Mouse (Mus musculus) hindbrain, embryonic 11.5 days (tissue): Measurements from ENCODE around the gene Taar9. TPM values are rescaled to one million over a fixed set of nuclear protein-coding genes. Genes with fewer than 3 reads are reported as not detected.
"Not testable (repeated sequence)": the region's sequence is repeated elsewhere in the genome, so short reads cannot be mapped to it uniquely, and the experiment has no call there.

Experiments
- ATAC-seq: fragments of 200-750 bp; cut with Nextera tagmentation; 2 replicates; pipeline ENCODE4 v1.8.0; 2017; ENCODE audit warnings: mild to moderate bottlenecking, moderate TSS enrichment, moderate library complexity; ENCODE audit not compliant: low FRiP score
- DNase-seq: peaks from one replicate; pipeline ENCODE4 v3.0.0-alpha.2; 2015; ENCODE audit warnings: low spot score
- H3K27ac ChIP-seq: fragments of 300-500 bp; sonication (generic); 2 replicates; pipeline ENCODE4 v1.5.1; 2014; ENCODE audit warnings: mild to moderate bottlenecking, low read depth, low read length
- H3K27me3 ChIP-seq: fragments of 300-500 bp; sonication (generic); 2 replicates; pipeline ENCODE4 v1.6.1; 2014; ENCODE audit warnings: mild to moderate bottlenecking, low read length, moderate library complexity, mixed read lengths; ENCODE audit not compliant: control insufficient read depth, insufficient read depth
- H3K36me3 ChIP-seq: fragments of 300-500 bp; sonication (generic); 2 replicates; pipeline ENCODE4 v1.6.1; 2014; ENCODE audit warnings: mild to moderate bottlenecking, low read length, moderate library complexity, mixed read lengths; ENCODE audit not compliant: control insufficient read depth, insufficient read depth
- H3K4me1 ChIP-seq: fragments of 300-500 bp; sonication (generic); replicated peaks from 2 replicates; pipeline ENCODE4 v1.6.1; 2014; ENCODE audit warnings: low read length, mixed read lengths; ENCODE audit not compliant: control insufficient read depth, insufficient read depth
- H3K4me2 ChIP-seq: fragments of 300-500 bp; sonication (generic); replicated peaks from 2 replicates; pipeline ENCODE4 v1.6.1; 2014; ENCODE audit warnings: mild to moderate bottlenecking, low read depth, low read length
- H3K4me3 ChIP-seq: fragments of 300-500 bp; sonication (generic); 2 replicates; pipeline ENCODE4 v1.5.1; 2014; ENCODE audit warnings: low read depth, low read length
- H3K9ac ChIP-seq: fragments of 300-500 bp; sonication (generic); 2 replicates; pipeline ENCODE4 v1.6.1; 2014; ENCODE audit warnings: low read depth, low read length
- H3K9me3 ChIP-seq: fragments of 300-500 bp; sonication (generic); 2 replicates; pipeline ENCODE4 v1.6.1; 2016; ENCODE audit warnings: low read length; ENCODE audit not compliant: control insufficient read depth
- WGBS: fragments of 180-500 bp; shearing (Covaris S2); extraction: QIAGEN DNeasy Blood & Tissue Kit; methylation state at CpG from one replicate; pipeline ENCODE4 v1.1.7; 2014; 5-methylcytosine and 5-hydroxymethylcytosine counted together
- polyA plus RNA-seq: library from polyadenylated mRNA; unstranded; fragments of >200 nt; fragmentation: Nextera tagmentation; extraction: Ambion mirVana; gene quantifications from 2 replicates; pipeline ENCODE4 v1.2.1, GENCODE M21; 2014

The Taar9 gene
- polyA plus RNA-seq, 1 experiment from 2014 or later = not detected

DNA sequence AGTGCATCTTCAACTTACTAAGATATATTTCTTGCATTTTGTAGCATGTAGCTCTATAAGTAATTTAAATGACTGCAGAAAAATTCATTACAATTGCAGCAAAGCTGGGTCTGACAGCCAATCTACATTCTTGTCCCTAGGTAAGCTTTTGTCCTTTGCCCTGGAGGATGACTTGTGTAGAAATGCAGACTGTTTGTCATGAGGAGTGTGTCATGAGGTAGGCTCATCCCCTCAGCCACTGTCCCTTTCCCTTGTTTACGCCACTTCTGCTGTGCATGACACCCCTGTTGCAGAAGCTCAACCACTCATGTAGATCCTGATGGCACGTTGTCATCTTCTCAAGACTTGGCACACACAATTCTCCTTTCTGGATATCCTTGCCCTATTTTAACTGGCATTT, 22.2 kb downstream of the Taar9 start:
- no peak overlapping the region for H3K9ac ChIP-seq
- no peaks in the 10 kb centered on the region for H3K9me3 ChIP-seq
- 80% methylated on average over 2 of the region's 2 CpGs for WGBS
- ATAC-seq (no peak), DNase-seq (no peak)
- no peak overlapping the region for H3K27ac ChIP-seq
- H3K4me2 ChIP-seq = no peak overlapping the region
- H3K4me1 ChIP-seq = no peaks in the 10 kb centered on the region
- H3K27me3 ChIP-seq = no peaks in the 10 kb centered on the region
- H3K4me3 ChIP-seq = no peak overlapping the region
- H3K36me3 ChIP-seq = no peaks in the 10 kb centered on the region

GRCm38 (mm10) chr10:24086555-24086954, 22.8 kb downstream of the Taar9 start:
- H3K27me3 ChIP-seq = no peaks in the 10 kb centered on the region
- H3K9ac ChIP-seq = no peak overlapping the region
- no peak overlapping the region for H3K4me2 ChIP-seq
- ATAC-seq = no peak
- DNase-seq = no peak
- H3K4me1 ChIP-seq = no peaks in the 10 kb centered on the region
- no peaks in the 10 kb centered on the region for H3K9me3 ChIP-seq
- WGBS = 83% methylated on average over 5 of the region's 5 CpGs
- no peaks in the 10 kb centered on the region for H3K36me3 ChIP-seq
- no peak overlapping the region for H3K4me3 ChIP-seq
- H3K27ac ChIP-seq = no peak overlapping the region

DNA sequence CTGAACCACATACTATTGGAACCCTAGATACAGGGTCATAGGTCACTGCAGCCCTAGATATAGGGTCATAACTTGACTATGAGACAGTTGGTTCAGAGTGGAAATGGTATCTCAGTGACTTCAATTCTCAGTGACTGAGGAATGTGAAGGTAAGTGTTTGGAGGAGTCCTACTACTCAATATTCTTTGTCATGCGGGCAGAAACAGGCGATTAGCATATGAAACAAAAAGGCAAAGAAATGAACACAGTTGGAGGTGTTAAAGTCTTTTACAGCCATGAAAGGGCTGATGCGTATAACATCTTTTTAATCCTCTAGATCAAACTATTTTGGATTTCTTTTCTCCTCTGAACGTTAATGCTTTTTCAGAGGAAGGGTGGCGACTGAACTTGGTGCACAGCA, 23.4 kb downstream of the Taar9 start:
- no peak overlapping the region for H3K4me3 ChIP-seq
- ATAC-seq = no peak

GRCm38 (mm10) chr10:24080166-24080565, 29.2 kb downstream of the Taar9 start:
- no peak overlapping the region for H3K4me3 ChIP-seq
- no peak overlapping the region for H3K4me2 ChIP-seq
- no peak overlapping the region for H3K9ac ChIP-seq
- H3K27me3 ChIP-seq = no peaks in the 10 kb centered on the region
- DNase-seq (peak; percentile 45), ATAC-seq (no peak)
- no peaks in the 10 kb centered on the region for H3K36me3 ChIP-seq
- H3K9me3 ChIP-seq = no peaks in the 10 kb centered on the region
- 50% methylated on average over 3 of the region's 3 CpGs for WGBS
- no peak overlapping the region for H3K27ac ChIP-seq
- H3K4me1 ChIP-seq = no peaks in the 10 kb centered on the region

More for the DNA sequence above, 23.4 kb downstream of the Taar9 start:
- H3K9me3 ChIP-seq = no peaks in the 10 kb centered on the region
- no peak overlapping the region for H3K9ac ChIP-seq
- DNase-seq = no peak
- H3K4me2 ChIP-seq = no peak overlapping the region
- no peaks in the 10 kb centered on the region for H3K4me1 ChIP-seq
- no peaks in the 10 kb centered on the region for H3K27me3 ChIP-seq
- no peak overlapping the region for H3K27ac ChIP-seq
- no peaks in the 10 kb centered on the region for H3K36me3 ChIP-seq
- 56% methylated on average over 5 of the region's 5 CpGs for WGBS

- not testable (repeated sequence) for H3K36me3 ChIP-seq, H3K4me3 ChIP-seq, H3K9ac ChIP-seq, DNase-seq, H3K4me1 ChIP-seq, H3K27ac ChIP-seq, H3K27me3 ChIP-seq, H3K9me3 ChIP-seq, H3K4me2 ChIP-seq, ATAC-seq
- 85% methylated on average over 2 of the region's 4 CpGs for WGBS
Measured at GRCm38 (mm10) chr10:24076200-24076599, 33.1 kb downstream of the Taar9 start, which contains the start of gene Taar8a. Gene Taar8a, plus strand, starts transcription at chr10:24076500.

GRCm38 (mm10) chr10:24074751-24075150, 34.6 kb downstream of the Taar9 start:
- DNase-seq, H3K9ac ChIP-seq, H3K27me3 ChIP-seq, H3K4me1 ChIP-seq, H3K4me3 ChIP-seq, H3K9me3 ChIP-seq, H3K36me3 ChIP-seq, H3K27ac ChIP-seq, H3K4me2 ChIP-seq, ATAC-seq: not testable (repeated sequence)
- 43% methylated on average over 2 of the region's 2 CpGs for WGBS

- Histone ChIP-seq H3K36me3 (no peaks in the 10 kb centered on the region), H3K27me3 (no peaks in the 10 kb centered on the region), H3K9me3 (no peaks in the 10 kb centered on the region), H3K4me3 (no peak overlapping the region), H3K4me2 (no peak overlapping the region), H3K27ac (no peak overlapping the region), H3K4me1 (no peaks in the 10 kb centered on the region), H3K9ac (no peak overlapping the region)
- WGBS = 95% methylated on average over 3 of the region's 3 CpGs
- DNase-seq = no peak
- ATAC-seq = no peak
Measured at GRCm38 (mm10) chr10:24058986-24059385, 50.3 kb downstream of the Taar9 start.

Other genes starting within 250 kb of the Taar9 start
- 2.4 and 3.1 TPM in 2 replicates for gene Vnn1, start 214.8 kb downstream of the Taar9 start, polyA plus RNA-seq
- not detected in 2 replicates for gene Taar1, start 189.2 kb downstream of the Taar9 start, polyA plus RNA-seq
- gene Taar2, start 171.0 kb downstream of the Taar9 start, polyA plus RNA-seq = not detected in 2 replicates
- not detected in 2 replicates for gene Taar3, start 160.0 kb downstream of the Taar9 start, polyA plus RNA-seq
- gene Taar4, start 149.0 kb downstream of the Taar9 start, polyA plus RNA-seq = not detected in 2 replicates
- gene Taar5, start 138.8 kb downstream of the Taar9 start, polyA plus RNA-seq = not detected in 2 replicates
- not detected in 2 replicates for gene Taar6, start 123.9 kb downstream of the Taar9 start, polyA plus RNA-seq
- not detected in 2 replicates for gene Taar7a, start 116.1 kb downstream of the Taar9 start, polyA plus RNA-seq
- not detected in 2 replicates for gene Taar7b, start 109.6 kb downstream of the Taar9 start, polyA plus RNA-seq
- not detected in 2 replicates for gene Taar7d, start 82.3 kb downstream of the Taar9 start, polyA plus RNA-seq
- not detected in 2 replicates for gene Taar7e, start 71.9 kb downstream of the Taar9 start, polyA plus RNA-seq
- not detected in 2 replicates for gene Taar7f, start 60.0 kb downstream of the Taar9 start, polyA plus RNA-seq
- gene Taar8a, start 33.0 kb downstream of the Taar9 start, polyA plus RNA-seq = not detected in 2 replicates
- gene Taar8b, start 17.2 kb downstream of the Taar9 start, polyA plus RNA-seq = not detected in 2 replicates
- not detected in 2 replicates for gene Taar8c, start 7.6 kb downstream of the Taar9 start, polyA plus RNA-seq
- 120 and 131 TPM in 2 replicates for gene Stx7, start 39.8 kb upstream of the Taar9 start, polyA plus RNA-seq
- 18.3 and 20.2 TPM in 2 replicates for gene Moxd1, start 114.0 kb upstream of the Taar9 start, polyA plus RNA-seq